Mouse (Mus musculus): ENCODE data around the gene Iqcn.

GRCm38 (mm10) chr8:70754871-70755660, 51.8 kb downstream of the Iqcn start:
- TF ChIP-seq POLR2A (IDR thresholded peaks at IDR 0.05; ENCODE audit: insufficient read depth, low read depth, low read length): 0 out of 2 replicates have a peak, but pooled peaks have one; percentile 5
- TF ChIP-seq EP300 (IDR thresholded peaks at IDR 0.05; ENCODE audit: insufficient read depth, low read depth, low read length): no peak
